Comparison of ENCODE assay signal across 11 mouse cellular contexts in the genomic region with DNA sequence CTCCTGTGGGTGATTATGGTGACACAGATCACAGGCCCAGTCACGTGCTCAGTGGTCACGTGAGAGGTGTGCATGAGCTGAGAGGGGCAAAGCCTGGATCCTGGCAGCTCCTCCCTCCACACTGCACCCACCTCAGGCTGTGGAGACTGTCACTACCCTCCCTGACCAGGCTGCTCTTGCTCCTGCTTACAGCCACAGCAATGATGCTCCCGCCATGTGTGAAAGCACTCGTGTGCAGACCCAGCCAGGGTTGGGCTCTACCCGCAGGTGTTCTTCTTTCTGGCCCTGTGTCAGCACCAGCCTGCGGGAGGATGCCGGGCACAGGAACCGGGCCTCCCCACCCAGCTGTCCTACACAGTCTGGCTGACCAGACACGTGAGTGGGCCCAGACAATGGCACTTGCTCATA.
DNase-seq lines count a peak whose midpoint lies in the region; ATAC-seq and TF ChIP-seq lines count a peak whose summit lies in the region.
"Had no signal": no experiment of that assay in that cellular context is flagged by ENCODE, and none has a peak within 500 bp of the region (broad histone marks: within the 10 kb centered on the region; RNA-seq: fewer than 3 reads in every experiment).

No protein-coding gene starts in this region.

- no peak overlapping the region for H3K9ac ChIP-seq in forebrain, embryonic 14.5 days (ENCODE audit: low read length)
- H3K9ac ChIP-seq: lung, embryonic 14.5 days had no signal

- no peak overlapping the region for H3K4me2 ChIP-seq in forebrain, embryonic 14.5 days (ENCODE audit: low read length)
- H3K4me2 ChIP-seq: lung, embryonic 14.5 days had no signal

- peak; percentile 57; the same call in 1 of the 2 replicates for ATAC-seq in forebrain, embryonic 14.5 days

- no peaks in the 10 kb centered on the region for H3K9me3 ChIP-seq in forebrain, embryonic 14.5 days (replicated peaks; ENCODE audit: control insufficient read depth, low read length)
- H3K9me3 ChIP-seq: heart, embryonic 10.5 days had no signal

- 65% methylated on average over 9 of the region's 9 CpGs for WGBS in forebrain, embryonic 14.5 days

- DNase-seq in gastrocnemius, adult 2 months: no peak
- no peak for DNase-seq in gastrocnemius, postnatal 4 days (ENCODE audit: low spot score in 2 of 2)
- DNase-seq in brain, embryonic 14.5 days (ENCODE audit: low read depth): peak; percentile 48
- DNase-seq in forebrain, embryonic 14.5 days (ENCODE audit: low spot score): no peak
- DNase-seq in retina, postnatal 7 days (ENCODE audit: low read depth, low spot score): peak; percentile 35
- DNase-seq in kidney, adult 18-20 months: no peak
- DNase-seq in layer of hippocampus, postnatal 36 days: no peak
- DNase-seq in left cerebral cortex, adult 9 months (ENCODE audit: low spot score in 2 of 2): no peak
- DNase-seq: lung, embryonic 14.5 days had no signal

- no peaks in the 10 kb centered on the region for H3K36me3 ChIP-seq in forebrain, embryonic 14.5 days (ENCODE audit: control insufficient read depth, insufficient read depth, low read length)

- H3K27me3 ChIP-seq in forebrain, embryonic 14.5 days (replicated peaks; ENCODE audit: control insufficient read depth, insufficient read depth, low read length): no peaks in the 10 kb centered on the region

- H3K4me3 ChIP-seq in gastrocnemius, adult 2 months: no peak overlapping the region
- H3K4me3 ChIP-seq in forebrain, embryonic 14.5 days (ENCODE audit: low read depth, low read length): no peak overlapping the region
- H3K4me3 ChIP-seq: erythroblast, embryonic 14.5 days; heart, embryonic 10.5 days had no signal

- TF ChIP-seq POLR2A in brain, embryonic 14.5 days (IDR thresholded peaks at IDR 0.05; ENCODE audit: borderline replicate concordance, extremely low read depth, insufficient read depth, insufficient read length, poor library complexity, severe bottlenecking): no peak

- intact Hi-C loops in gastrocnemius, adult 2 months (cut with DNase I): no loop called here

- no peaks in the 10 kb centered on the region for H3K4me1 ChIP-seq in forebrain, embryonic 14.5 days (ENCODE audit: control insufficient read depth, insufficient read depth, low read length)

- no peak for TF ChIP-seq CTCF in gastrocnemius, adult 2 months (IDR thresholded peaks at IDR 0.05)
- no peak for TF ChIP-seq CTCF in brain, embryonic 14.5 days (IDR thresholded peaks at IDR 0.05; ENCODE audit: borderline replicate concordance, extremely low read depth, insufficient read depth, insufficient read length)

- H3K27ac ChIP-seq in gastrocnemius, adult 2 months: 0 out of 2 replicates have a peak overlapping the region, but pooled peaks have one; percentile 8
- H3K27ac ChIP-seq in forebrain, embryonic 14.5 days (ENCODE audit: low read depth, low read length): no peak overlapping the region
- H3K27ac ChIP-seq: heart, embryonic 10.5 days had no signal

Comparison
In these comparisons a context has a peak if more than half of its experiments do, and no peak if none do; other contexts are left out.
1. DNase-seq: peak in brain, embryonic 14.5 days (single experiment) and retina, postnatal 7 days (single experiment); none in gastrocnemius, adult 2 months (single experiment), gastrocnemius, postnatal 4 days (0 of 2), forebrain, embryonic 14.5 days (single experiment), kidney, adult 18-20 months (single experiment), layer of hippocampus, postnatal 36 days (0 of 2) and left cerebral cortex, adult 9 months (0 of 2).